Mouse (Mus musculus) layer of hippocampus, adult 8-10 months (tissue): ENCODE measurements around the gene Tmem39a. TPM values are rescaled to one million over a fixed set of nuclear protein-coding genes. Genes with fewer than 3 reads are reported as not detected.
A peak's percentile ranks its signal among the peaks of the same experiment; 100 is the strongest.

Experiments used
- DNase-seq, 2 experiments: peaks; one replicate each; pipeline ENCODE4 v3.0.0; 2022; ENCODE audit warnings: low spot score in 2 of 2
- total RNA-seq, 4 experiments: library from RNA; stranded (reverse); gene quantifications; 2 replicates each; pipeline ENCODE4 v1.2.4; 2022

Gene Tmem39a
- total RNA-seq, 4 experiments from 2014 or later = 23.5 to 31.2 (median 28.1) TPM

DNA sequence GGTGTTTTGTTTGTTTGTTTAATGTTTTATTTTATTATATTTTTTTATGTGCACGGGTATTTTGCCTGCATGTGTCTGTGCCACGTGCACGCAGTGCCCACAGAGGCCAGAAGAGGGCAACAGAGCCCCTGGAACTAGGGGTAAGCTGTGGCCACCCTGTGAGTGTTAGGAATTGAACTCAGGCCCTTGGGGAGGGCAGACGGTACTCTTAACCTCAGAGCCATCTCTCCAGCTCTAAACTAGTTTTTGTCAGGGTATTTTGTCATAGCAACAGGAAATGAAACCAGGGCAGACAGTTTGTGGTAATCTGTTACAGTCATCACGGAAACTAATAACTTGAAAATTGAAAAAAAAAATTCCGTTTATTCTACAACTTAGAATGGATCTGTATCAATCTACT, 73.6 kb downstream of the Tmem39a start:
- peak in 1 of 2 experiments; percentile 45 for DNase-seq

DNA sequence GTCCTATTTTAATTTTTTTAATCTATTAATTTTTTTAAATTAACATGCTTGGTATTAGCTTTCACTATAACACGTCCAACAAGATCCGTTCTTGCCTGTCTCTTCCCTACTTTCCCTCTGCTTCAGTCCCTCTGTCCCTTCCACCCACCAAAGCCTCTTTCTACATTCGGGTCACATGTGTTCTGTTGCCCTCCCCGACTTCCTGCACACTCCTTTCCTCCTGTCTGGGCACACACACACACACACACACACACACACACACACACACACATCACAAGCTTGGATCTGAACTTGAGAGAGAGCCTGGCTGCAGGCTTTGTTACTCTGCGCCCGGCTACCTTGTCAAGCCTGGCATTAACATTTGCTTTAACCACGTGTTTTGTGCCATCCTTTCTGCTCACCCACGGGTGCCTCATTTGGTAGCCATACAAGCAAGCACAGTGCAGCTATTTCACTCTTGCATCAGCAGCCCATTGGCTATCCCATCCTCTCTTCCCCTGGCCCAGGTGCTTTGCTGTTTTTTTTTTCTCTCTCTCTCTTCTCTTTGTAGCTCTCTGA, 77.4 kb downstream of the Tmem39a start:
- DNase-seq = no peak

DNA sequence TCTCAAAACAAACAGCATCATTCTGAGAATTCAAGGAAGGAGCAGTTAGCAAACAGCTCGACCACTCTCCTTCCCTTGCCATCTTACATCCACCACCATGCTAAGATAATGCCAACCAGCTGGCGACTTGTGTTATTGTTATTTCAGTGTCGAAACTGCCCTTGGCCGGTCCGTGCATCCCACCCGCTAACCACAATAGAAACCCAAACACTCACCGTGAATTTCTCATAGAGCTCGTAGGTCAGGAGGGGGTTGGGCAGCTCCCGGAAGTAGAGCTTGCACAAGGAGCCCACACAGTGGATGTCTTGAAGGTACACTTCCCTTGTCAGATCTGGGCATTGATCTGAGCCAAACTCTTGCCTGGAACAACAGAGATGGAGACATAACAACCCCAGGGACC, 78.2 kb downstream of the Tmem39a start:
- DNase-seq = no peak

DNA sequence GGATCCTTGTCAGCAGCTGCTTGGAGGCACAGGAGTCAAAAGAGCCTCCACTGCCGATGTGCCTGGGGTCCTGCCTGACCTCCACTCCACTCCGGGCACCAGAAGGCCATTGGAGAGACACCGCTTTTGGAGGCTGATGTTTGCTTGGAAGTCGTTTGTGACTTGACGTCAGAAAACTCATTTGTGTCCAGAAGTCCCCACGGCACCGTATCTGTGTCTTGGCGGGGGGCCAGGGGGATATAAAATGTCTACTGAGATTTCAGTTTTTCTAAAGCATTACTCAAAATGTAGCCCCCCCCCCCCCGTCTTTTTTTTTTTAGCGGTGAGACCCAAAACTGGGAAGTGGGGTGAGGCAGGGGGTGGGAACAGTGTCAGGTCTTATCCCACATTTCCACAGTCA, 78.6 kb downstream of the Tmem39a start:
- DNase-seq = no peak

Other genes starting within 250 kb of the Tmem39a start
- 1 to 10 TPM; 1.3 to 2.0 (median 1.6) TPM for gene Maats1, start 216.6 kb upstream of the Tmem39a start, total RNA-seq
- 100 to 1,000 TPM in 2 of 4 experiments, 10 to 100 TPM in 2; 88.2 to 142 (median 116) TPM for gene Cox17, start 211.7 kb upstream of the Tmem39a start, total RNA-seq
- 1 to 10 TPM in 2 of 4 experiments, not detected in 2; 1.1 to 4.7 TPM for gene Gm21987, start 211.7 kb upstream of the Tmem39a start, total RNA-seq
- 1 to 10 TPM in 1 of 4 experiments, under 1 TPM in 3; 0.31 to 1.3 (median 0.49) TPM for gene Popdc2, start 196.5 kb upstream of the Tmem39a start, total RNA-seq
- gene Pla1a, start 125.6 kb upstream of the Tmem39a start, total RNA-seq = 1 to 10 TPM in 2 of 4 experiments, under 1 TPM in 2; 0.72 to 1.8 (median 1.1) TPM
- 10 to 100 TPM; 53.7 to 56.9 (median 55.4) TPM for gene Adprh, start 106.0 kb upstream of the Tmem39a start, total RNA-seq
- gene Cd80, start 103.1 kb upstream of the Tmem39a start, total RNA-seq = 1 to 10 TPM in 1 of 4 experiments, under 1 TPM in 3; 0.39 to 1.2 (median 0.49) TPM
- gene Timmdc1, start 36.0 kb upstream of the Tmem39a start, total RNA-seq = 10 to 100 TPM; 24.8 to 28.1 (median 27.2) TPM
- gene Poglut1, start 8.4 kb upstream of the Tmem39a start, total RNA-seq = 10 to 100 TPM; 43.7 to 55.5 (median 51.0) TPM
- gene Arhgap31, start 154.6 kb downstream of the Tmem39a start, total RNA-seq = 10 to 100 TPM; 19.7 to 21.7 (median 20.6) TPM
- gene B4galt4, start 183.6 kb downstream of the Tmem39a start, total RNA-seq = 10 to 100 TPM; 31.4 to 39.8 (median 34.5) TPM
- 1 to 10 TPM; 3.1 to 5.1 (median 3.7) TPM for gene Upk1b, start 241.6 kb downstream of the Tmem39a start, total RNA-seq